Mouse (Mus musculus) brain, embryonic 14.5 days (tissue): ENCODE results near the gene Acox2.

Source experiments
- CTCF ChIP-seq: fragments of 200-500 bp; IDR thresholded peaks from 2 replicates; pipeline ENCODE4 v1.5.1; 2012; ENCODE audit warnings: inconsistent platforms, mild to moderate bottlenecking, moderate library complexity, borderline replicate concordance; ENCODE audit not compliant: insufficient read depth, insufficient read length; ENCODE audit errors: extremely low read depth
- POLR2A ChIP-seq: fragments of 200-500 bp; IDR thresholded peaks from 2 replicates; pipeline ENCODE4 v1.6.1; 2012; ENCODE audit warnings: mild to moderate bottlenecking, inconsistent platforms, borderline replicate concordance; ENCODE audit not compliant: poor library complexity, insufficient read depth, insufficient read length, severe bottlenecking; ENCODE audit errors: extremely low read depth

GRCm38 (mm10) chr14:8208876-8209275 lies 50.3 kb downstream of the Acox2 start:
- TF ChIP-seq CTCF (no peak), POLR2A (no peak)
